Mouse (Mus musculus) embryonic facial prominence, embryonic 11.5 days (tissue): ENCODE measurements around the gene Ltk. TPM values are rescaled to one million over a fixed set of nuclear protein-coding genes. Genes with fewer than 3 reads are reported as not detected.

ENCODE experiments used
- ATAC-seq: fragments of 200-750 bp; cut with Nextera tagmentation; replicated peaks from 2 replicates; pipeline ENCODE4 v1.8.0; 2017; ENCODE audit warnings: low read depth; ENCODE audit not compliant: insufficient number of reproducible peaks, low FRiP score, low TSS enrichment
- DNase-seq: peaks from one replicate; pipeline ENCODE4 v3.0.0-alpha.2; 2015; ENCODE audit warnings: low spot score
- H3K27ac ChIP-seq: fragments of 300-500 bp; sonication (generic); replicated peaks from 2 replicates; pipeline ENCODE4 v1.5.1; 2014; ENCODE audit warnings: mild to moderate bottlenecking, low read depth, low read length, control low read depth
- H3K27me3 ChIP-seq: fragments of 300-500 bp; sonication (generic); 2 replicates; pipeline ENCODE4 v1.6.1; 2014; ENCODE audit warnings: mild to moderate bottlenecking, low read length, moderate library complexity, mixed read lengths; ENCODE audit not compliant: control insufficient read depth, insufficient read depth
- H3K36me3 ChIP-seq: fragments of 300-500 bp; sonication (generic); replicated peaks from 2 replicates; pipeline ENCODE4 v1.6.1; 2014; ENCODE audit warnings: low read depth, mild to moderate bottlenecking, low read length, moderate library complexity, mixed read lengths; ENCODE audit not compliant: control insufficient read depth, insufficient read depth
- H3K4me1 ChIP-seq: fragments of 300-500 bp; sonication (generic); 2 replicates; pipeline ENCODE4 v1.6.1; 2014; ENCODE audit warnings: low read length, mixed read lengths; ENCODE audit not compliant: control insufficient read depth, insufficient read depth
- H3K4me2 ChIP-seq: fragments of 300-500 bp; sonication (generic); 2 replicates; pipeline ENCODE4 v1.6.1; 2014; ENCODE audit warnings: low read depth, mild to moderate bottlenecking, control low read depth, low read length, moderate library complexity
- H3K4me3 ChIP-seq: fragments of 300-500 bp; sonication (generic); 2 replicates; pipeline ENCODE4 v1.5.1; 2014; ENCODE audit warnings: low read depth, low read length, control low read depth
- H3K9ac ChIP-seq: fragments of 300-500 bp; sonication (generic); replicated peaks from 2 replicates; pipeline ENCODE4 v1.6.1; 2014; ENCODE audit warnings: mild to moderate bottlenecking, control low read depth, low read length
- H3K9me3 ChIP-seq: fragments of 300-500 bp; sonication (generic); replicated peaks from 2 replicates; pipeline ENCODE4 v1.6.1; 2016; ENCODE audit warnings: mild to moderate bottlenecking, low read length, inconsistent platforms, mixed read lengths; ENCODE audit not compliant: control insufficient read depth
- WGBS: fragments of 180-500 bp; shearing (Covaris S2); extraction: QIAGEN DNeasy Blood & Tissue Kit; methylation state at CpG from one replicate; pipeline ENCODE4 v1.1.7; 2014; 5-methylcytosine and 5-hydroxymethylcytosine counted together
- polyA plus RNA-seq: library from polyadenylated mRNA; unstranded; fragments of >200 nt; fragmentation: Nextera tagmentation; extraction: Ambion mirVana; gene quantifications from 2 replicates; pipeline ENCODE4 v1.2.1, GENCODE M21; 2014

The Ltk gene
- polyA plus RNA-seq, 1 experiment from 2014 or later, result not detected

DNA sequence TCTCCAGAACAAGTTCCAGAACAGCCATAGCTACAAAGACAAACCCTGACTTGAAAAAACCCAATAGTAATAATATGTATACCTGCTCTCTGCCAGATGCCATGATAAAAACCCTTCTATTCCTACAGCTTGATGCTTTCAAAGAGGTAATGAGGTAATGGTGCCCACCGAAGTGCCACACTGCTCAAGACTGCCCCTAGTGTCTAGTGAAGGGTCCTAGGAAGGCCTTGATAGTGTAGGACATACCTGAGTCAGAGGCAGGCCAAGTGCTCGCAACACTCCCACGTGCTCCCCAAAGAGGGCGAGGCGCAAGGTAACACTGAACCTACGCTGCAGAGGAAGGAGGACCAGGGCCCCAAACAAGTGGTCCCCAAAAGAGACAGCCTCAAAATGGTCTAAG, 7.0 kb upstream of the Ltk start:
- Histone ChIP-seq H3K9ac (no peak overlapping the region), H3K4me2 (no peak overlapping the region), H3K9me3 (no peaks in the 10 kb centered on the region), H3K4me3 (no peak overlapping the region), H3K4me1 (no peaks in the 10 kb centered on the region), H3K27ac (no peak overlapping the region), H3K27me3 (no peaks in the 10 kb centered on the region), H3K36me3 (peaks cover 9% of the 10 kb centered on the region)
- no peak for DNase-seq
- no peak for ATAC-seq
- 93% methylated on average over 6 of the region's 6 CpGs for WGBS

DNA sequence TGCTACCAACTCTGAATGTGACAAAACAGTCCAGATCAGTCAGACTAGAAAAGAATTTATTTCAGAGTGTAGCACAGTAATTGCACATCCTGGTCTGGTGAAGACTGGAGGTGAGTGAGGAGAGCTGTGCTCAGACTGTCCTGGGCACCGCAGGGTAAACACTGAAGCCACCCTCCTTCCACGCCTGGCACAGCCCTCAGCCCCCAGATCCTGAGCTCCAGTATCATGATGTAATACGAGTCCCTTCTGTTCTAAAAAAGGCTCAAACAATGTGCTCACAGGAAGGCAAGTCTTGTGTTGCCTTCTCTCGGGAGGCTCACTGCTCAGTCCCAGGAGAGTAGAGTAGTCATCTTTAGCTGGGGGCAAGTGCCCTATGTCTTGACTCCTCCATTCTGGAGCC, 3.7 kb upstream of the Ltk start:
- H3K27me3 ChIP-seq, result peaks cover 20% of the 10 kb centered on the region
- no peaks in the 10 kb centered on the region for H3K9me3 ChIP-seq
- H3K9ac ChIP-seq, result no peak overlapping the region
- H3K4me2 ChIP-seq, result no peak overlapping the region
- H3K4me1 ChIP-seq, result no peaks in the 10 kb centered on the region; the same call in 1 of the 2 replicates
- H3K36me3 ChIP-seq, result no peaks in the 10 kb centered on the region
- no peak for DNase-seq
- no peak for ATAC-seq
- H3K27ac ChIP-seq, result no peak overlapping the region
- no peak overlapping the region for H3K4me3 ChIP-seq
- WGBS, result 75% methylated on average over 4 of the region's 4 CpGs

DNA sequence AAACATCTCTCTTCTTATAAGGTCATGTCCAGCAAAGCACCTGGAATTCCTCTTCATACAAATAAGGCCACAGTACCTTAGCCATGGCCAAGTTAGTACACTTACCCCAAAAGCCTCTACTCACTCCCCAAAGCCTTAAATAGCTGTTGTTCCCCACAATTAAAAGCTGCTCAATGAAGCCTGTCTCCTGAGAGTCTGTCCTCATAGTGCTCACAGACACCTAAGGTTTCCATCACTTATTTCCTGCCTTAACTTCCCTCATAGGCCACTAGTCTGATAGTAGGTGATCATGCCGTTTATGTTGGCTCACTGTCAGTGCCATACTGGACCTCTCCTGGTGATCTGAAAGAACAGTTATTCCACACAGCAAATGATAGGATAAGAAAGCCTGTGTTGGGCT, 2.0 kb upstream of the Ltk start:
- ATAC-seq (no peak), DNase-seq (no peak)
- no peak overlapping the region for H3K4me2 ChIP-seq
- no peaks in the 10 kb centered on the region for H3K36me3 ChIP-seq
- peaks cover 36% of the 10 kb centered on the region for H3K27me3 ChIP-seq
- H3K4me1 ChIP-seq, result peaks cover 4% of the 10 kb centered on the region
- no peaks in the 10 kb centered on the region for H3K9me3 ChIP-seq
- WGBS, result 67% methylated on average over 1 of the region's 1 CpGs
- no peak overlapping the region for H3K4me3 ChIP-seq
- H3K9ac ChIP-seq, result no peak overlapping the region
- no peak overlapping the region for H3K27ac ChIP-seq

DNA sequence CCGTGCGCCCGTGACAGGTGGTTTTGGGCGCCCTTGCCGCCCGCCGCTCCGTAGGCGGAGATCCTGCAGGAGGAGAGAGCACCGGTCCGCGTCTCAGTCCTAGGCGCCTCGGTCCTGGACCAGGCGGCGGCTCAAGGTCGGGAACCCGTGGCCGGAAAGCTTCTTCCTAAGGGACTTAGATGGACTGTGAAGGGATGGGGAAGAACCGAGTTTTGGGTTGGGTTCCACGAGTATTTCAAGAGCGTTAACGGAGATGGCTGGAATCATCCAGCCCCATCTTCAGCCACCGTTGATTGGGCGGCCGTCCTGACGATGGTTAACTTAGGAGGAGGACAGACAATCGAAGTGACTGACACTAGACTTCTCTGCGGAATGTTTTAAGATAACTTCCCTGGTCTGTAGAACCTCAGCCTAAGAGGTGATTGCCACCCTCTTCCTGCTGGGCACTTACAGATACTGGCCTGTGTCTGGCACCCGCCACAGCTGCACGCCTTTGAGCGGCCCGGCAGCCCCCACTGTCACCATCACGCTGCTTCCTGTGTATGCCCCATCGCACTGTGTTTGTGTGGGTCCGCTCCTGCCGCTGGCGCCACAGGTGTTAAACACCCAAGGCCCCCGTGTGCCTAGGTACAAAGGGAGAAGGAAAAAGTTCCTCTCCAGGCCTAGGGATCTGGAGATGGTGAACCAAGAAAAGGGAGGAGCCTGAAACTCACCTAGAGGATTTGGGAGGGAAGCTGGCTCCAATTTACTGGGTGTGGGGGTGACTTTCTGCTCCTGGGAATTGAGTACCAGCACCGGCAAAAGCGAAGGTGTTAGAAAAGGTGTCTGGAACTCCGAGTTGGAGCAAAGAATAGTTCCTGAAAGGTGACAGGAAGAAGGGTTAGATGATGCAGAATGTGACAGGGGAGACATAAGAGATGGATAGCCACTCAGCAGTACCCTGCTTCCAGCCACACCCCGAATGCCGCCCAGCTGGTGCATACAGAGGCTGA, 1.1 kb downstream of the Ltk start:
- Histone ChIP-seq H3K27ac (no peak overlapping the region), H3K4me3 (peak overlapping the region; percentile 51), H3K27me3 (peaks cover 47% of the 10 kb centered on the region), H3K36me3 (no peaks in the 10 kb centered on the region), H3K9ac (no peak overlapping the region), H3K4me2 (peak overlapping the region; percentile 97), H3K9me3 (no peaks in the 10 kb centered on the region), H3K4me1 (peaks cover 4% of the 10 kb centered on the region)
- peak; percentile 8 for DNase-seq
- ATAC-seq, result no peak
- 5% methylated on average over 44 of the region's 44 CpGs for WGBS

DNA sequence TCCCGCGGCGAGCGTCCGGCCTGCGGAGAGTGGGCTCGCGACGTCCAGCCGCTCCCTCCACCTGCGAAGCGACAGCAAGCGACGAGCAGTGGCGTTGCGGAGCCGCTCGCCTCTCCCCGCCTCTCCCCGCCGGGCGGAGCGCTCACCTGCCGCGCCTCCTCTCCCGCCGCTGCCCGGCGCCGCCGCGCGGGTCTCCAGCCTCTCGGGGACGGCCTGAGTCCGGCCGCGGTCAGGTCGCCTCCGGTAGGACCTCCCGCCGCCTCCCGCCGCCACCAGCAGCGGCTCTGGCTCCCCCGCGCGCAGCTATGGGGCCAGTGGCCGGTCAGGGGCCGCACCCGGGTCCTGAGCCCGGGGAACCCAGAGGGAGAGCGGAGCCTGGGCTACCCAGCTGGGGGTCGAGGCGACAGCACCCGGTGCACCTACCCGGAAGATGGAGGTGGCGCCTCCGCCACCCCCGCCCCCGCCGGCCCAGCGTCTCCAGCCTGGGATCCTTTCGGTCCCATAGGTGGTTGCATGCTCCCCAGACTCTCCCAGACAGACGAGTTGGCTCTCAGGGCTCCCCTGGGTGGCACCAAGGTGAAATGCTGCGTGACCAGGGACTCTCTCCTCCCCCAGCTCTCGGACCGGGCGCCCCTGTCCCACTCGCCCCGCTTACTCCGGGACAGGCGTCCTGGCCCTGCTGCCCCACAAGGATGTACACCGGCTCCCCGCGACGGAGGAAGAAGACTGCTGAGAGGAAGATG, 2.0 kb downstream of the Ltk start:
- DNase-seq (peak; percentile 35), ATAC-seq (0 out of 2 replicates have a peak, but pooled peaks have one; percentile 54)
- Histone ChIP-seq H3K4me3 (peak overlapping the region; percentile 51), H3K4me1 (peaks cover 4% of the 10 kb centered on the region), H3K9ac (peak overlapping the region; percentile 48), H3K36me3 (no peaks in the 10 kb centered on the region), H3K27me3 (peaks cover 47% of the 10 kb centered on the region), H3K4me2 (peak overlapping the region; percentile 97), H3K27ac (no peak overlapping the region), H3K9me3 (no peaks in the 10 kb centered on the region)
- WGBS, result under 1% methylated on average over 69 of the region's 77 CpGs

DNA sequence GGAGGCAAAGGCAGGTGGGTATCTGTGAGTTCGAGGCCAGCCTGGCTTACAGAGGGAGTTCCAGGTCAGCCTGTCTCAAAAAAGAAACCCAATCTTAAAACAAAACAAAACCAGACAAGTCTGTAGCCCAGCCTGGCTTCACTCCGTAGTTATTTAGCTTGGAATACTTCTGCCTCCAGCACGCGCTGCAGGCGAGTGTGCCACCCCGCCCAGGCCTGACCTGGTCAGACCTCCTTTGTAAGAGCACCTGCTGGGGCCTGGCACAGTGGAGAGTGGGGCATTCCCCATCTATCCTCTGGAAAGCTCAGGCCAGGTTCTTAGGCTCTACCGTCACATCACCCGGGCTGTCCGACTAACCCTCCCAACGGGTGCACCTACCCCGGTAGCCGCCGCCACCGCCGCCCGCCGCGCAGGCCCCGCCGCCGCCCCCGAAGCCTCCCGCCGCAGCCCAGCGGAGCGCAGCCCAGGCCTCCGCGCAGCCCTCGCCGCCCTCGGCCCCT, 2.6 kb downstream of the Ltk start:
- Histone ChIP-seq H3K9ac (peak overlapping the region; percentile 48), H3K36me3 (no peaks in the 10 kb centered on the region), H3K27me3 (peaks cover 47% of the 10 kb centered on the region), H3K4me2 (peak overlapping the region; percentile 97), H3K9me3 (no peaks in the 10 kb centered on the region), H3K27ac (no peak overlapping the region), H3K4me3 (peak overlapping the region; percentile 51), H3K4me1 (peaks cover 4% of the 10 kb centered on the region)
- DNase-seq, result no peak
- ATAC-seq, result no peak; the same call in 1 of the 2 replicates
- 2% methylated on average over 20 of the region's 31 CpGs for WGBS

DNA sequence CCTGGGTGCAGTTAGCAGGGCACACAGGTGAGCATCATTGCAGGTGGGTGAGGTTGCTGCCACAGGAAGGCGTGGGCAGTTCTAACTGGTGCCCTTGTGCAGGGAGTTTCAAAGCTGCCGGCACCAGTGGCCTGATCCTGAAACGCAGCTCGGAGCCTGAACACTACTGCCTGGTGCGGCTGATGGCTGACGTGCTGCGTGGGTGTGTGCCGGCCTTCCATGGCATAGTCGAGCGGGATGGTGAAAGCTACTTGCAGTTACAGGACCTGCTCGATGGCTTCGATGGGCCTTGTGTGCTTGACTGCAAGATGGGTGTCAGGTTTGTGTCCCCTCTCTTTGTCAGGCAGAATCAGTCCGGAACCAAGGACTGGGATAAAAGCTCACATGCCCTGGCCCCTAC, 11.0 kb downstream of the Ltk start:
- Histone ChIP-seq H3K9me3 (no peaks in the 10 kb centered on the region), H3K27me3 (peaks cover 18% of the 10 kb centered on the region), H3K4me1 (peaks cover 6% of the 10 kb centered on the region), H3K4me2 (no peak overlapping the region), H3K9ac (no peak overlapping the region), H3K27ac (no peak overlapping the region), H3K4me3 (no peak overlapping the region), H3K36me3 (no peaks in the 10 kb centered on the region)
- no peak for DNase-seq
- no peak for ATAC-seq
- 75% methylated on average over 13 of the region's 13 CpGs for WGBS
